Mouse (Mus musculus) limb, embryonic 14.5 days (tissue): ENCODE measurements around the gene Apol7e. TPM values are rescaled to one million over a fixed set of nuclear protein-coding genes. Genes with fewer than 3 reads are reported as not detected.

Source experiments
- ATAC-seq: fragments of 200-750 bp; cut with Nextera tagmentation; 2 replicates; pipeline ENCODE4 v1.8.0; 2017; ENCODE audit warnings: low read depth, moderate number of reproducible peaks, moderate TSS enrichment; ENCODE audit not compliant: low FRiP score
- DNase-seq: peaks from one replicate; pipeline ENCODE4 v3.0.0-alpha.2; 2015; ENCODE audit warnings: low spot score
- H3K27ac ChIP-seq: fragments of 300-500 bp; sonication (generic); replicated peaks from 2 replicates; pipeline ENCODE4 v1.5.1; 2014; ENCODE audit warnings: low read depth, mild to moderate bottlenecking, low read length, moderate library complexity, mixed read lengths
- H3K27me3 ChIP-seq: fragments of 300-500 bp; sonication (generic); 2 replicates; pipeline ENCODE4 v1.6.1; 2014; ENCODE audit warnings: low read length, mixed read lengths; ENCODE audit not compliant: control insufficient read depth, insufficient read depth
- H3K36me3 ChIP-seq: fragments of 300-500 bp; sonication (generic); 2 replicates; pipeline ENCODE4 v1.6.1; 2014; ENCODE audit warnings: mild to moderate bottlenecking, low read length, moderate library complexity, mixed read lengths; ENCODE audit not compliant: control insufficient read depth, insufficient read depth
- H3K4me1 ChIP-seq: fragments of 300-500 bp; sonication (generic); 2 replicates; pipeline ENCODE4 v1.6.1; 2014; ENCODE audit warnings: antibody characterized with exemption, low read length, mixed read lengths; ENCODE audit not compliant: control insufficient read depth, insufficient read depth
- H3K4me2 ChIP-seq: fragments of 300-500 bp; sonication (generic); replicated peaks from 2 replicates; pipeline ENCODE4 v1.6.1; 2014; ENCODE audit warnings: low read depth, mild to moderate bottlenecking, low read length, moderate library complexity; ENCODE audit not compliant: severe bottlenecking
- H3K4me3 ChIP-seq: fragments of 300-500 bp; sonication (generic); replicated peaks from 2 replicates; pipeline ENCODE4 v1.5.1; 2014; ENCODE audit warnings: low read length
- H3K9ac ChIP-seq: fragments of 300-500 bp; sonication (generic); 2 replicates; pipeline ENCODE4 v1.6.1; 2014; ENCODE audit warnings: mild to moderate bottlenecking, low read depth, low read length, moderate library complexity; ENCODE audit not compliant: severe bottlenecking
- H3K9me3 ChIP-seq: fragments of 300-500 bp; sonication (generic); 2 replicates; pipeline ENCODE4 v1.6.1; 2016; ENCODE audit warnings: low read length; ENCODE audit not compliant: control insufficient read depth
- POLR2A ChIP-seq: fragments of 200-500 bp; IDR thresholded peaks from 2 replicates; pipeline ENCODE4 v1.8.0; 2012; ENCODE audit warnings: inconsistent platforms, mild to moderate bottlenecking, moderate library complexity, borderline replicate concordance; ENCODE audit not compliant: insufficient read depth, insufficient read length; ENCODE audit errors: extremely low read depth
- WGBS: fragments of 180-500 bp; shearing (Covaris S2); extraction: QIAGEN DNeasy Blood & Tissue Kit; methylation state at CpG from one replicate; pipeline ENCODE4 v1.1.7; 2014; 5-methylcytosine and 5-hydroxymethylcytosine counted together
- polyA plus RNA-seq, 2 experiments: library from polyadenylated mRNA; depleted of rRNA in 1 of 2; stranded (reverse) in 1 of 2; unstranded in 1 of 2; fragments of >200 nt; fragmentation: Nextera tagmentation in 1 of 2; extraction: Ambion mirVana in 1 of 2; gene quantifications; 2 replicates each; pipeline versions ENCODE4 v1.2.1 to v1.2.3; 2012 to 2014

Gene Apol7e
- polyA plus RNA-seq, 2 experiments, result 0.16 TPM; not detected in 1

GRCm38 (mm10) chr15:77744632-77745031, 46.0 kb downstream of the Apol7e start:
- DNase-seq, result no peak
- Histone ChIP-seq H3K36me3 (no peaks in the 10 kb centered on the region), H3K9me3 (no peaks in the 10 kb centered on the region; the same call in 1 of the 2 replicates), H3K27me3 (no peaks in the 10 kb centered on the region), H3K27ac (no peak overlapping the region), H3K4me1 (no peaks in the 10 kb centered on the region), H3K9ac (no peak overlapping the region), H3K4me3 (no peak overlapping the region), H3K4me2 (no peak overlapping the region)
- no peak for ATAC-seq
- no peak for TF ChIP-seq POLR2A
- 43% methylated on average over 5 of the region's 5 CpGs for WGBS

- no peak for DNase-seq
- Histone ChIP-seq H3K27ac (no peak overlapping the region), H3K36me3 (no peaks in the 10 kb centered on the region), H3K4me2 (no peak overlapping the region), H3K27me3 (no peaks in the 10 kb centered on the region), H3K9ac (no peak overlapping the region), H3K9me3 (no peaks in the 10 kb centered on the region; the same call in 1 of the 2 replicates), H3K4me3 (no peak overlapping the region), H3K4me1 (no peaks in the 10 kb centered on the region)
- TF ChIP-seq POLR2A, result no peak
- no peak for ATAC-seq
These were observed 46.4 kb downstream of the Apol7e start for GRCm38 (mm10) chr15:77745081-77745480.

DNA sequence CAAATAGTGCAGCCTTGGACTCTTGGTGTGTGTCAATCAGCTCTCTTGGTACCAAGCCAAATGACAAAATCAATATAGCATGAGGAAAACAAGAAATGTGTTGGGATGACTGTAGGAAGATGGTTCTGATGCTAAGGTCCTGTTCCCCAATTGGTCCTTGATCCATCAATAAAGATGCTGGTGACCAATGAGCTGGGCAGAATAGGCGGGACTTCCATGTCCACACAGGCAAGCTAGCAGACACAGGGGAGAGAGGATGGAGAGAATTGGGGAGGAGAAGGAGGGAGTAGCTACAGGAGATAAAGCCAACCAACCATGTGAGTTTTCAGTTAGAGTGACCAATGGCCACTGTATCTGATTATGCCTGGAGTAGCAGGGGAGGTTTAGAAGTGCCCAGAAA, 47.7 kb downstream of the Apol7e start:
- WGBS, result 88% methylated on average over 1 of the region's 1 CpGs
- ATAC-seq, result no peak

DNA sequence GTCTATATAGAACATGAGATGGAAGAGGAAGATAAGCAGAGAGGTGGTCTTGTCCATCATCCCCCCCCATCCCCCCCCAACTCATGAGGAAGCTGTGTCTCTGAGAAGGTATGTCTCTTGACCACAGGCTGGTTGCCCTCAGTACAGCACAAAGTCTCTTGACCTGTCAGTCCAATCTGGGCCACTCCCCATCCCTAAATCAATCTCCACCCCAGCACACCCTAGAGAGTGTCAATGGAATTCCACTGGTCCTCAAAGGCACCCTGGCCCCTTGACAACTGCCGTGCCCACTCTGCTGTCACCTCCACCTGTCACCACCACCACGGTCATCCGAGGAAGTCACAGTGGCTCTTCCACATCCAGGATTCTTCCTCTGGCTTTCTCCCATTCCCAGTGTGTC, 49.8 kb downstream of the Apol7e start:
- Histone ChIP-seq H3K27ac (no peak overlapping the region), H3K4me2 (no peak overlapping the region), H3K9me3 (no peaks in the 10 kb centered on the region; the same call in 1 of the 2 replicates), H3K9ac (no peak overlapping the region), H3K4me1 (no peaks in the 10 kb centered on the region), H3K4me3 (no peak overlapping the region), H3K36me3 (no peaks in the 10 kb centered on the region), H3K27me3 (no peaks in the 10 kb centered on the region)
- 87% methylated on average over 3 of the region's 3 CpGs for WGBS
- ATAC-seq, result no peak
- TF ChIP-seq POLR2A, result no peak
- no peak for DNase-seq

More for the DNA sequence above, 47.7 kb downstream of the Apol7e start:
- no peak overlapping the region for H3K4me2 ChIP-seq
- H3K9ac ChIP-seq, result no peak overlapping the region
- no peaks in the 10 kb centered on the region for H3K36me3 ChIP-seq
- H3K4me1 ChIP-seq, result no peaks in the 10 kb centered on the region
- TF ChIP-seq POLR2A, result no peak
- no peaks in the 10 kb centered on the region; the same call in 1 of the 2 replicates for H3K9me3 ChIP-seq
- H3K27ac ChIP-seq, result no peak overlapping the region
- no peaks in the 10 kb centered on the region for H3K27me3 ChIP-seq
- DNase-seq, result no peak
- H3K4me3 ChIP-seq, result no peak overlapping the region

DNA sequence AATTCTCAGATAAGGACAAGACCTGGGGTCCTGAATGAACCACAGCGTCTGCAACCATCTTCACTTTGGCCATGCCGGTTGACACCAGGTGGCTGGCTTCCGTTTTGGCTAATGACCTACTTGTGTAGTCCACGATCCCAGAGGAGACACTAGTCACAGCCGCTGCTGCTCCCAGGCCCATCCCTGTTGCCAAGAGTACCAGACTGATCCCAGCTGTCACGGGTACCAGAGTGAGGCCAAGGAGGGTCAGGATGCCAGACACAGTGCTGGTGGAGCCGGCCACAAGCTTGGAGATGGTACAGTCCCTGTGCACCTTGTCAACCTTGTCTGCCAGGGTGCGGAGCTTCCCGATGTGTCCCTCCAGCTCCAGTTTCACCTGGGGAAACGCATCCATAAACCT, 51.1 kb downstream of the Apol7e start:
- no peaks in the 10 kb centered on the region for H3K36me3 ChIP-seq
- ATAC-seq, result no peak
- no peak overlapping the region for H3K4me3 ChIP-seq
- H3K27me3 ChIP-seq, result no peaks in the 10 kb centered on the region
- no peaks in the 10 kb centered on the region; the same call in 1 of the 2 replicates for H3K9me3 ChIP-seq
- DNase-seq, result no peak
- WGBS, result 92% methylated on average over 10 of the region's 10 CpGs
- H3K4me2 ChIP-seq, result no peak overlapping the region
- H3K27ac ChIP-seq, result no peak overlapping the region
- H3K4me1 ChIP-seq, result no peaks in the 10 kb centered on the region
- TF ChIP-seq POLR2A, result no peak
- no peak overlapping the region for H3K9ac ChIP-seq

GRCm38 (mm10) chr15:77750461-77750860, 51.8 kb downstream of the Apol7e start:
- Histone ChIP-seq H3K4me1 (no peaks in the 10 kb centered on the region), H3K27ac (no peak overlapping the region), H3K9ac (no peak overlapping the region), H3K9me3 (no peaks in the 10 kb centered on the region; the same call in 1 of the 2 replicates), H3K4me3 (no peak overlapping the region), H3K27me3 (no peaks in the 10 kb centered on the region), H3K4me2 (no peak overlapping the region), H3K36me3 (no peaks in the 10 kb centered on the region)
- WGBS, result 41% methylated on average over 1 of the region's 1 CpGs
- ATAC-seq (no peak), DNase-seq (peak; percentile 12)
- no peak for TF ChIP-seq POLR2A
